Mouse (Mus musculus) heart, adult 9 months (tissue): ENCODE data around the gene Nrxn2.
A peak's percentile ranks its signal among the peaks of the same experiment; 100 is the strongest.

Source experiments
- DNase-seq, 2 experiments: peaks; one replicate each; pipeline ENCODE4 v3.0.0; 2022; ENCODE audit warnings: low spot score in 2 of 2

Gene Nrxn2

GRCm38 (mm10) chr19:6416894-6417761 is 1.4 kb upstream of the Nrxn2 start:
- no peak for DNase-seq

GRCm38 (mm10) chr19:6418984-6419692 is 607 bp downstream of the Nrxn2 start:
- no peak for DNase-seq

- DNase-seq, result no peak
These were observed 1.3 kb downstream of the Nrxn2 start for GRCm38 (mm10) chr19:6419805-6420310.

- no peak for DNase-seq
These were observed 2.1 kb downstream of the Nrxn2 start for GRCm38 (mm10) chr19:6420481-6421210.

- DNase-seq, result no peak
These were observed 2.7 kb downstream of the Nrxn2 start for GRCm38 (mm10) chr19:6421211-6421590.

- DNase-seq, result no peak
These were observed 3.5 kb downstream of the Nrxn2 start for GRCm38 (mm10) chr19:6422014-6422413.

- DNase-seq, result no peak
These were observed 4.7 kb downstream of the Nrxn2 start for GRCm38 (mm10) chr19:6423241-6423640.

- DNase-seq, result no peak
These were observed 5.8 kb downstream of the Nrxn2 start for GRCm38 (mm10) chr19:6424137-6424881.

GRCm38 (mm10) chr19:6425595-6425994 is 7.1 kb downstream of the Nrxn2 start:
- no peak for DNase-seq

GRCm38 (mm10) chr19:6426703-6427500 is 8.4 kb downstream of the Nrxn2 start:
- no peak for DNase-seq

- DNase-seq, result no peak
These were observed 9.3 kb downstream of the Nrxn2 start for GRCm38 (mm10) chr19:6427653-6428434.

- no peak for DNase-seq
These were observed 10.1 kb downstream of the Nrxn2 start for GRCm38 (mm10) chr19:6428501-6429200.

GRCm38 (mm10) chr19:6443016-6443415 is 24.5 kb downstream of the Nrxn2 start:
- DNase-seq, result no peak

GRCm38 (mm10) chr19:6445761-6446423 is 27.4 kb downstream of the Nrxn2 start:
- no peak for DNase-seq

GRCm38 (mm10) chr19:6446736-6447437 is 28.4 kb downstream of the Nrxn2 start:
- no peak for DNase-seq

- DNase-seq, result no peak
These were observed 30.2 kb downstream of the Nrxn2 start for GRCm38 (mm10) chr19:6448752-6449151.

GRCm38 (mm10) chr19:6449841-6450240 is 31.3 kb downstream of the Nrxn2 start:
- no peak for DNase-seq

- peak; percentile 82 to 88 for DNase-seq
These were observed 33.5 kb downstream of the Nrxn2 start for GRCm38 (mm10) chr19:6452030-6452494.
